ENCODE assay signal across 7 mouse cellular contexts in the genomic region with DNA sequence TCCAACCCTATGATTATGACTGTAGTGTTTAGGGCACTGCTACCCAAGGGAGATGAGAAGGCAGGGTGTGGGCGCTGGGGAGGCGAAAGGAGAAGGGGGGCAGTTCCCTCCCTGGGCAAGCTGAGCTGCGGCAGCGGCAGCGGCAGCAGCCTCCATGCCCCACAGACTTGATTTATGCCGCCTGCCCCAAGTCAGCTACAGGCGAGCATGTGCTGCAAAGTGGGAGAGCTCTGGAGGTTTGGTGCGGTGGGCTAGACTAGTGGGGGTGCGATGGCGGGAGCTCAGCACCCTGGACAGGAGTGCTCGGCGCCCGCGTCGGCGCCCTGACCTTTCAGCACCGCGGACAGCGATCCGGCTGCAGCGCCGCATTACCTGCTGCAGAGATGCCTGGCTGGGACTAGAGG. TPM values are rescaled to one million over a fixed set of nuclear protein-coding genes. Genes with fewer than 3 reads are reported as not detected.
DNase-seq lines count a peak whose midpoint lies in the region; ATAC-seq and TF ChIP-seq lines count a peak whose summit lies in the region.

No protein-coding gene starts in this region.

- under 1% methylated on average over 22 of the region's 22 CpGs for WGBS in intestine, postnatal 0 days
- WGBS in midbrain, embryonic 10.5 days: under 1% methylated on average over 22 of the region's 22 CpGs

- H3K4me2 ChIP-seq in intestine, postnatal 0 days (replicated peaks; ENCODE audit: low read depth): no peak overlapping the region

- H3K4me1 ChIP-seq in intestine, postnatal 0 days (replicated peaks; ENCODE audit: control insufficient read depth, insufficient read depth, low read length): no peaks in the 10 kb centered on the region
- peaks cover 26% of the 10 kb centered on the region for H3K4me1 ChIP-seq in midbrain, embryonic 10.5 days

- no peaks in the 10 kb centered on the region for H3K9me3 ChIP-seq in intestine, postnatal 0 days (ENCODE audit: control insufficient read depth)
- H3K9me3 ChIP-seq in midbrain, embryonic 10.5 days (replicated peaks): no peaks in the 10 kb centered on the region

- intact Hi-C loops in left cerebral cortex, postnatal 36 days (cut with DNase I): loop anchor here (5.0 to 10.0 kb wide), 3 partner anchors 91 to 227 kb away; a partner anchor contains a TSS

- DNase-seq in adrenal gland, postnatal 25 days: peak; percentile 88
- peak; percentile 82 for DNase-seq in embryo, embryonic 9.5 days (ENCODE audit: extremely low spot score)
- DNase-seq in heart, adult 18-20 months: peak; percentile 65 to 83
- DNase-seq in left cerebral cortex, postnatal 36 days (ENCODE audit: low spot score in 2 of 2): peak; percentile 54 to 58
- DNase-seq in midbrain, embryonic 10.5 days (ENCODE audit: low spot score): peak; percentile 84
- DNase-seq in spleen, postnatal 10 days (ENCODE audit: low spot score in 2 of 2): peak; percentile 12 to 64

- TF ChIP-seq CTCF in intestine, postnatal 0 days (IDR thresholded peaks at IDR 0.05; ENCODE audit: low read depth): peak; percentile 19; the same call in 1 of the 2 replicates

- H3K36me3 ChIP-seq in intestine, postnatal 0 days (ENCODE audit: control insufficient read depth, insufficient read depth): no peaks in the 10 kb centered on the region
- no peaks in the 10 kb centered on the region for H3K36me3 ChIP-seq in midbrain, embryonic 10.5 days

- peak; percentile 91 for ATAC-seq in intestine, postnatal 0 days

- H3K9ac ChIP-seq in intestine, postnatal 0 days (ENCODE audit: low read depth, low read length): no peak overlapping the region

- peaks cover 17% of the 10 kb centered on the region for H3K27me3 ChIP-seq in intestine, postnatal 0 days (replicated peaks; ENCODE audit: control insufficient read depth, insufficient read depth, low read length)
- H3K27me3 ChIP-seq in midbrain, embryonic 10.5 days (ENCODE audit: low read depth, poor library complexity, severe bottlenecking): no peaks in the 10 kb centered on the region

- H3K27ac ChIP-seq in intestine, postnatal 0 days (ENCODE audit: low read depth, low read length): no peak overlapping the region
- H3K27ac ChIP-seq in midbrain, embryonic 10.5 days (replicated peaks): peak overlapping the region; percentile 76

- no peak overlapping the region for H3K4me3 ChIP-seq in intestine, postnatal 0 days (ENCODE audit: low read depth, low read length)
- peak overlapping the region; percentile 71 for H3K4me3 ChIP-seq in midbrain, embryonic 10.5 days

RNA-seq across cellular contexts. Expression of a gene that starts 0.8 kb away (rescaled TPM):
- 26.9 and 35.6 TPM in 2 replicates for total RNA-seq in adrenal gland, postnatal 25 days (2021)
- under 1 TPM in 1 of 2 experiments, not detected in 1; 0.12 TPM for total RNA-seq in heart, adult 18-20 months (2021)
- 10.3 and 10.6 TPM in 2 replicates for polyA plus RNA-seq in intestine, postnatal 0 days (2015; fragmentation: Nextera tagmentation; extraction: Ambion mirVana)
- total RNA-seq in left cerebral cortex, postnatal 36 days (2021): 1,000 to 10,000 TPM; 2,771 to 2,937 TPM
- polyA plus RNA-seq in midbrain, embryonic 10.5 days (2016; fragmentation: Nextera tagmentation; extraction: Ambion mirVana): 12.5 and 21.3 TPM in 2 replicates

Comparison
In these comparisons a context has a peak if more than half of its experiments do, and no peak if none do; other contexts are left out.
1. DNase-seq: peak in every context shown above with its lines; median percentile 88 in adrenal gland, postnatal 25 days; 84 in midbrain, embryonic 10.5 days; 82 in embryo, embryonic 9.5 days; 74 in heart, adult 18-20 months; 56 in left cerebral cortex, postnatal 36 days; 38 in spleen, postnatal 10 days.
2. RNA of a gene that starts 0.8 kb away (total RNA-seq): 2,771 to 2,937 TPM in left cerebral cortex, postnatal 36 days; 26.9 to 35.6 TPM in adrenal gland, postnatal 25 days and 0.12 TPM in heart, adult 18-20 months; every median in the first group is over 10 times any median in the second.